Mouse (Mus musculus): ENCODE data around the gene Mrpl2. TPM values are rescaled to one million over a fixed set of nuclear protein-coding genes. Genes with fewer than 3 reads are reported as not detected.
A peak's percentile ranks its signal among the peaks of the same experiment; 100 is the strongest.

The Mrpl2 gene
- 10 to 100 TPM; 44.6 to 50.5 TPM for total RNA-seq (2021)

DNA sequence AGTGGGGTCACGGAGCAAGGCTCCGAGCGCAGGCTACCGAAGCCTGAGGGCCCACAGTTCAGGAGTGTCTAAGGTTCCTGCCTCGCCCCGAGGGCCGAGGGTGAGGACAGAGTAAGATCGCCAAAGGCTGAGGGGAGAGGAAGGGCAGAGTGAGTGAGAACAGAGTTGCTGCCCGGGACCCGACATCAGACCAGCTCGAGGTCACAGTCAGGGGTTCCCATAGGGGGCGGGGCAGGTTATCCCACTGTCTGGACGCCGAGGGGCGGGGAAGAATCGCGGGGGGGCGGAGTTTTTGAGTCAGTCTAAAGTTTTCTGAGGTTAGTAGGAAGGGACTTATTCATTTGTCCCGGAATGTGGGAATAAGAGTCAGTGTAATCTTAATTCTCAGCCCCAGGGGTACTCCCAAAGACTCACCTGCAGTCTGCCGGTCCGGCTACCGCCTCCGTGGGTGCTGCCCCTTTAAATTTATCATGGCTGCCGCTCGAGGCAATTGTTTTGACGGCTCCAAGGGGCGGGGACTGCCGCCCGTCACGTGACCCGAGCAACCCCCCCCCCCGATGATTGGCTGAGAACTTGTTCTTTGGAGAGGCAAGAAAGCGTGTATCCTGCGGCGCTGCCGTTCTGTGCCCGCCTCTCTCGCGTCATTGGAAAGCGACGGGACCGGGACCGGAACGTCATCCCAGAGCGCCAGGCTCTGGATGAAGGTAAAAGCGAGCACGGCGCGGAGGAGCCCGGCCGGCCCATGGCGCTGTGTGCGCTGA, at the start of gene Mrpl2, which contains the start of gene Klc4:
TSS of gene Mrpl2 (plus strand) at position 669 of the 761 bp plus-strand sequence.
TSS of gene Klc4 (minus strand) at position 462 of the 761 bp plus-strand sequence.
- intact Hi-C loops (cut with DNase I): loop anchor here (5.0 kb wide), 1 partner anchor 93 kb away; no protein-coding TSS in a partner anchor
- peak; percentile 98 to 99 for DNase-seq (ENCODE audit: extremely low spot score in 1 of 2, low spot score in 2 of 2)

DNA sequence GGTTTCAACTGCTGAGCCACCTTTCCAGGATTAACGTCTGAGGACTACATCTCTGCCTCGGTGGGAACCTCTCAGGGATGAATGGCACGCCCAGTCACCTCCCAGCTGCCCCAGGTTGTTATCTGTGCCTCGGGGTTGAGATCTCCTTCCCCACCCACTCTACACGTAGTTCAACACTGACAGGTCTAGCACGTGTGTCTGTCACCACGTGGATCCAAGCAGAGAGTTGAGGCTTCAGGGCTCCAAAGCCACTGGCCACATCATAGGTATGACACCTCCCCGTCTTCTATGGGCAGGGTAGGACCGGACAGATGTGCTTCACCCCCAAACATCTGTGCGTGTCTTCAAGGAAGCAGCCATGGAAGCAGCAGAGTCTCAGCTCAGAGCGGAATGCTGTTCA, 48.1 kb upstream of the Mrpl2 start:
- intact Hi-C loops (cut with DNase I): no loop called here
- DNase-seq (ENCODE audit: extremely low spot score in 1 of 2, low spot score in 2 of 2): no peak

- intact Hi-C loops (cut with DNase I): no loop called here
- DNase-seq (ENCODE audit: extremely low spot score in 1 of 2, low spot score in 2 of 2): no peak
Measured at GRCm38 (mm10) chr17:46598963-46599362, 47.1 kb upstream of the Mrpl2 start.

- intact Hi-C loops (cut with DNase I): no loop called here
- no peak for DNase-seq (ENCODE audit: extremely low spot score in 1 of 2, low spot score in 2 of 2)
Measured at GRCm38 (mm10) chr17:46600569-46600968, 45.5 kb upstream of the Mrpl2 start.

DNA sequence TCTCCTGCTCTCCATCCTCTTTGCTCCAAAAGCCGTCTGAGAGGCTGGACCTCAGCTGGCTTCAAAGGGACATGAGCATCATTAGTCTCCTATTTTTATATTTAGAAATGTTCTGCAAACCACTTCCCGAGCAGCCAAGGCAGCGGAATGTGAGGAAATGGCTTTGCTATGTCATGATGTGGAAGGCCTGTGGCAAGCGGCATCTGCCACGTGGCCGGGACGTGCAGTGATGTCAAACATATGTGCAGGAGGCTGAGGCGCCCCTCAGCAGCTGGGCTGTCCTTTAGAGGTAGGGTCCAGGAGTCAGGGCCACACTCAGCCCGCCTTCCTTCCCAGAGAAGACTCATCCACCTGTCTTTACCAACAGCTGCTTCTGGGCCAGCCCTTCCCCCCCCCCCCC, 43.8 kb upstream of the Mrpl2 start:
- intact Hi-C loops (cut with DNase I): no loop called here
- DNase-seq (ENCODE audit: extremely low spot score in 1 of 2, low spot score in 2 of 2): no peak

DNA sequence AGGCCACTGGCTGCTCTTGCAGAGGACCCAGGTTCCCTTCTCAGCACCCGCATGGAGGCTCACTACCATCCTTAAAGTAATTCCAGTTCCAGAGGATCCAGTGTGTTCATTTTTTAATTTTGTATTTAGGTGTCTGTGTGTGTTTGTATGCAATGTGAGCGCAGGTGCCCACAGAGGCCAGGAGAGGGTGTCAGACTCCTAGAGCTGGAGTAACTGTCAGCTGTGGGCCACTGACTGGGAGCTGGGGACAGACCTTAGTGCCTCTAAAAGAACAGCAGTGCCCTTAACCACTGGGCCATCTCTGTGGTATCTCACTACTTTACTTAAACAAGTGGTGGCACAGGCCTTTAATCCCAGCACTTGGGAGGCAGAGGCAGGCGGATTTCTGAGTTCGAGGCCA, 42.8 kb upstream of the Mrpl2 start:
- DNase-seq (ENCODE audit: extremely low spot score in 1 of 2, low spot score in 2 of 2): no peak
- intact Hi-C loops (cut with DNase I): no loop called here

- no peak for DNase-seq (ENCODE audit: extremely low spot score in 1 of 2, low spot score in 2 of 2)
- intact Hi-C loops (cut with DNase I): no loop called here
Measured at GRCm38 (mm10) chr17:46605126-46605525, 40.9 kb upstream of the Mrpl2 start.

DNA sequence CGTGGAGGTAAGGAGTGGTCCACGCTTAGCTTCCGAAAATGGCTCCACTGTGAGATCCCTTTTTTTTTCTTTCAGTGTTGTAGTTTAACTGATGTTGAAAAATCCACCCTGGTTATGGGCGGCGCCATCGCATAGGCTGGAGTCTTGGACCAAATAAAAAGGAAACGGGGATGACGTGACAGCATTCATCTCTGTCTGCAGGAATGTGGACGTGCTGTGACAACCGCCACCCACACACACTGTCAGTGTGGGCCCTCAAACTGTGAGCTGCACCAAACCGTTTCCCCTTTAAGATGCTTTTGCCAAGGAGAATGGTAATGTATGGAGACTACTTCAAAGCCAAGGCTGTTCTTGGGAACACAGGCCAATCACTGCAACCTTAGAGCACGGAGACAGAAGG, 40.0 kb upstream of the Mrpl2 start:
- intact Hi-C loops (cut with DNase I): no loop called here
- DNase-seq (ENCODE audit: extremely low spot score in 1 of 2, low spot score in 2 of 2): no peak

GRCm38 (mm10) chr17:46609721-46610514, 36.1 kb upstream of the Mrpl2 start:
- intact Hi-C loops (cut with DNase I): no loop called here

GRCm38 (mm10) chr17:46611316-46611715, 34.7 kb upstream of the Mrpl2 start:
- intact Hi-C loops (cut with DNase I): no loop called here
- DNase-seq (ENCODE audit: extremely low spot score in 1 of 2, low spot score in 2 of 2): no peak

More at GRCm38 (mm10) chr17:46609721-46610514, 36.1 kb upstream of the Mrpl2 start:
- DNase-seq (ENCODE audit: extremely low spot score in 1 of 2, low spot score in 2 of 2): peak in 1 of 2 experiments; percentile 53

GRCm38 (mm10) chr17:46612189-46612588, 33.8 kb upstream of the Mrpl2 start:
- intact Hi-C loops (cut with DNase I): no loop called here
- DNase-seq (ENCODE audit: extremely low spot score in 1 of 2, low spot score in 2 of 2): no peak

- intact Hi-C loops (cut with DNase I): no loop called here
- DNase-seq (ENCODE audit: extremely low spot score in 1 of 2, low spot score in 2 of 2): no peak
Measured at GRCm38 (mm10) chr17:46612820-46613219, 33.2 kb upstream of the Mrpl2 start.

DNA sequence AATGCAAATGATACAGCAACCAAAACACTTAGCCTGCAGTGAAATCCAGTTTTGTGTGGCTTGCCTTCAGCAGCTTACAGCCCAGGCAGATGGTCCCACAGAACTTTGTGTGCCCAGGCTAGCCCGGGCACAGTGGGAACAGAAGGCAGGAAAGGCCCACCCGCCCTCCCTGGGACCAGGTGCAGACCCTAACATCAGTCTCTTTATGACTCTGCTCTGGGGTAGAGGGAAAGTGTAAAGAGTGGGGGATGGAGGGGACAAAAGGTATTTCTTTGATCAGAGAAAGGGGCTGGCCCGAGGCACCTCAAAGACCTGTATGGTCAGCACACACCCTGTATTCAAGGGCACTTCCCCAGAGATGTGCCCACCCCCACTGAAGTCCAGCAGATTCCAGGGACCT, 32.8 kb upstream of the Mrpl2 start:
- no peak for DNase-seq (ENCODE audit: extremely low spot score in 1 of 2, low spot score in 2 of 2)
- intact Hi-C loops (cut with DNase I): no loop called here

DNA sequence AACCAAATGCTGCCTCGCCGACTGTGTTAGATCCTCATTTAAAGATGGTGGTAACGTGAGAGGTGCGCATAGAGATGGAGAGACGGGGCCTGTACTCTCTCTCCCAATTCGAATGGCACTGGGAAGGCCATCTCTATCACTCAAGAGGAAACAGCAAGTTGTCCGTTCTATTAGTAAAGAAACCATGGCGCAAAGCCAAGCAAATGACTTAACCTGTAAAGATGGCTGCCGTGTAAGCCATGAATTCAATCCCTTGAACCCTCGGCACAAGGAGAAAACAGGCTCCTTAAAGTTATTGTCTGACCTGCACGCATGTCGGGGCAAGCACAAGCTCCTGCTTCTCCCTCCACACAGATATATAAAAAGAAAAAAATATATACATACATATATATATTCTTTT, 28.2 kb upstream of the Mrpl2 start:
- no peak for DNase-seq (ENCODE audit: extremely low spot score in 1 of 2, low spot score in 2 of 2)
- intact Hi-C loops (cut with DNase I): no loop called here

DNA sequence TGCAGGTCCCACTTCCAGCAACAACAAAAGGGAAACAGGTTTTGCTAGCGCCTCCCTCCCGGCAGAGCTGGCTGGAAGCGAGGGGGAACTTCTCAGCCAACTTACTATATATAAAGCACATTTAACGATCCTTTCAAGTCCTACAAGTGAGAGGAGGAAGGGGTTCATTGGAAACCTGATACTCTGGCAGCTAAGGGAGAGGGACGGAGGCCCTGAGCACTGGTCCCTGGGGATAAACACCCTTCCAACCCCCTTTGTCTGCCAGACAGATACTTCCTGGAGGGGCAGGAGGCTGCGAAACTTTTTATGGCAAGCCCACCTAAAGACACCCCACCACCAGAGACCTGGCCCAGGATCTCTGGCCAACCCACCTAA, 27.6 kb upstream of the Mrpl2 start:
- intact Hi-C loops (cut with DNase I): no loop called here
- no peak for DNase-seq (ENCODE audit: extremely low spot score in 1 of 2, low spot score in 2 of 2)

DNA sequence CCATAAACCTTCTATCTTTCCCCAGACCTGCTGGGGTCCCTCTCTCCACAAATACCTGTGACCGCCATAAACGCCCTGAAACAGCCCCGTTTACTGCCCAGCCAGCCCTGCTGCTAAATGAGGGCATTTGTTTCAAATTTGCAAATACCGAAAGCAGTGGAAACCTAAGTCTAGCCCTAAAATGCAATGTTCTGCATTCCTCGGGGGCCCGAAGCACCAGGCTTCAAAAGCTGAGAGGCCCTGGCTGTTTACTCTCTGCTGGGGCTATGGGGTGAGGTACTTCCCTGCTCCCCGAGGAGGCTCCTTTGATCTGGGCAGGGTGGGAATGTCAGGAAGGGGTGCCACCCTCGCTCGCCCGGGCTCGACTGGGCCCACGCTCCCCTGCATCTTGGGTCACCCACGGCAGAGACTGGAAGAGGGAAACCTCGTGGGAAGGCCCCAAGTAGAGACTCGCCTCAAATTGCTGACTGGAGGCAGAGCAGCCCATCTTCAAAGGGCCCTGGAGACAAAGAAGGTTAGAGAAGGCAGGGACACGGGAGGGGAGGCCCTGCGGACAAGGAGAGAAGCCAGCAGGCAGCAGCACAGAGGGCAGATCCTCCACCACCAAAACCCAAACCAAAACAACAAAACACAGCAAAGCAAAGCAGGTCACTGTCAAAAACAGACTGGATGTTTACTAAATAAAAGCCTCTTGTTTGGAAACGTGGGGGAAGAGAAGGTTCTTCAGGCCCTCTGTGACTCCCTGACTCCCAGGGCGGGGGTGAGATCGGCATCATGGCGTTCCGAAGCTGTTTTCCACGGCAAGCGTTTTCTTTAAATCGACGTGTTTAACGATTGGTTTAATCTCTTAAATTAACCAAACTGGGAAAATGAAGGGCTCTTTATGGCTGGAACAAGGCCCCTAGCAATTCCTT, 27.0 kb upstream of the Mrpl2 start:
- DNase-seq (ENCODE audit: extremely low spot score in 1 of 2, low spot score in 2 of 2): peak in 1 of 2 experiments; percentile 58
- intact Hi-C loops (cut with DNase I): no loop called here

GRCm38 (mm10) chr17:46619683-46620357, 26.2 kb upstream of the Mrpl2 start:
- intact Hi-C loops (cut with DNase I): no loop called here
- DNase-seq (ENCODE audit: extremely low spot score in 1 of 2, low spot score in 2 of 2): no peak

GRCm38 (mm10) chr17:46621324-46621723, 24.7 kb upstream of the Mrpl2 start:
- intact Hi-C loops (cut with DNase I): no loop called here
- peak; percentile 61 to 75 for DNase-seq (ENCODE audit: extremely low spot score in 1 of 2, low spot score in 2 of 2)

All from left cerebral cortex, postnatal 10 days (tissue).